Mouse (Mus musculus): ENCODE measurements around the gene Ccr1. TPM values are rescaled to one million over a fixed set of nuclear protein-coding genes. Genes with fewer than 3 reads are reported as not detected.
"Not testable (repeated sequence)": the region's sequence is repeated elsewhere in the genome, so short reads cannot be mapped to it uniquely, and the experiment has no call there.

Gene Ccr1
- polyA plus RNA-seq, 1 experiment from 2014 or later, result 1.0 TPM

DNA sequence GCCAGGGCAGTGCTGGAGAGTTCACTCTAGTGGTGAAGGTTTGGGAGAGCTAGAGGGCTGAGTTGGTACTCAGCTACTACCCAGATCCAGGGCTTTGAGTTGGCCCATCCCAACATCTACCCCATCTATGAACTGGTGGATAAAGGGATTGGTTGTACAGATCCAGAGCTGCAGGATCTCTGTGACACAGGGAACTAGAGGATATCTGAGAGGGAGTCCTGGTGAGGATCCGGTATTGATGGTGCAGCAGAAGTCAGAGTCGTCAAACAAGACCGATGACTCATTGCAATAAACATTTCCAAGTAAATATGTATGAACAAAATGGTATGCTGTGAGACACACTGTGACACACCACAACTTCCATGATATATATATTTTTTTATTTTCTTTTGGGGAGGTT lies 37.6 kb downstream of the Ccr1 start:
- Histone ChIP-seq H3K36me3 (replicated peaks) (no peaks in the 10 kb centered on the region), H3K4me3 (no peak overlapping the region), H3K4me2 (no peak overlapping the region), H3K27ac (no peak overlapping the region), H3K9me3 (no peaks in the 10 kb centered on the region), H3K4me1 (no peaks in the 10 kb centered on the region), H3K9ac (no peak overlapping the region), H3K27me3 (replicated peaks) (no peaks in the 10 kb centered on the region)
- WGBS, result 95% methylated on average over 3 of the region's 3 CpGs
- no peak for ATAC-seq (replicated peaks)

DNA sequence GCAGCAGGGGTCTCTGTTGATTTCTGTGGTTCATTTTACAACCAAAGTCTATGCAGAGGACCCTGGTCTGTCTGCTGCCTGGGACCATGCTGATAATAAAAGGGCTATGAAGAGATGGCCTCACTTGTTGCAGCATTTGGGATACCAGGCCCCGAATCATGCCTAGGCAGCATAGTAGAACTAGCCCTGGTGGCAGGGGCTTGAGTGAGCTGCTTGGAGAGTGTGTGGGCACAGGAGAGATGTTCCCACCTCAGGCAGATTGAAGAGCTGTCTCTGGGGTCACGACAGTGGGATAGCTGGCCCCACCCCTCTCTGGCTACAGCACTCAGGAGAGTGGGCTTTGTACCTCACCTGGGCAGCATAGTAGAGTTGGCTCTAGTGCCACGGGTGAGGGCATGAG lies 38.0 kb downstream of the Ccr1 start:
- H3K4me3 ChIP-seq, result no peak overlapping the region
- peaks cover 4% of the 10 kb centered on the region; the same call in 1 of the 2 replicates for H3K4me1 ChIP-seq
- H3K9ac ChIP-seq, result no peak overlapping the region
- 87% methylated on average over 3 of the region's 3 CpGs for WGBS
- H3K27ac ChIP-seq, result no peak overlapping the region
- ATAC-seq (replicated peaks), result no peak
- H3K4me2 ChIP-seq, result no peak overlapping the region
- no peaks in the 10 kb centered on the region for H3K9me3 ChIP-seq
- H3K36me3 ChIP-seq (replicated peaks), result no peaks in the 10 kb centered on the region
- H3K27me3 ChIP-seq (replicated peaks), result no peaks in the 10 kb centered on the region

DNA sequence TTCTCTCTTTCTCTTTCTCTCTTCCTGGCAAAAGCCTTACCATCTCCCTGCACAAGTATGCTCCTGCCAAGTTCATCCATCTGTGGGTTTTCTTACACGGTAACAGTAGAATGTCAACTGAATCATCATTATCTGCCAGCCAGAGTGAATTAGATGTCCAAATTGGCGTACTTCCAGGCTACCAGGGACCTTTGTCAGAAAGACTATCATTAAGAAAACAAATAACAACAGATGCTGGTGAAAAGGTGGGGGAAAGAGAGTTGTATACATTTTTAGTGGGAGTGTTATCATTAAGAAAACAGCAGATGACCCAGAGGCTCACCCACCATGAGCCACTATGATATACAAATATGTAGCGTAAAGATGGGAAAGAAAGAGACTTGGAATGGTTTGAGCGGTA lies 38.6 kb downstream of the Ccr1 start:
- Histone ChIP-seq H3K36me3 (replicated peaks) (no peaks in the 10 kb centered on the region), H3K27me3 (replicated peaks) (no peaks in the 10 kb centered on the region), H3K4me2 (no peak overlapping the region), H3K4me1 (peaks cover 5% of the 10 kb centered on the region; the same call in 1 of the 2 replicates), H3K4me3 (no peak overlapping the region), H3K9me3 (no peaks in the 10 kb centered on the region), H3K9ac (no peak overlapping the region), H3K27ac (no peak overlapping the region)
- ATAC-seq (replicated peaks), result no peak
- 81% methylated on average over 4 of the region's 4 CpGs for WGBS

DNA sequence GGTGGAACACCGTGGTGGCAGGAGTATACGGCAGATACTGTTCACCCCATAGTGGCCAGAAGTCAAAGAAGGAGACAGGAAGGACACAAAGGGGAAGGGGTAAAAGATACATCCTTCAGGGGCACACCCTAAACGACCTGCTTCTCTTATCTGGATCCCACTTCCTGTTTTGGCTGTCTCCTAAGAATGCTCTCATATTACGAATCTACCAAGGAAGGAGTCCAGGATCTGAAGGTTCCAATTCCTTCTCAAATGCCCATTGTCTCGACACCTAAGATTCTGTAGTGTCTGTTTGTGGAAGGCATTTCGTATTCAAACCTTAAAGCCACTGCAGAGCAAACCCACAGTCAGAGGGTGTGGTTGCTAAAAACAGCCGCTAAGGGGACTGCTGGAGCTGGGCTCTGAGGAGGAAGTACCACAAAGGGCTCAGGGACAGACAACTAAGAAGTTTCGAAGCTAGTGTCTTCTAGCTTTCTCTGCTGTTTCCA lies 39.7 kb downstream of the Ccr1 start:
- H3K27ac ChIP-seq, result no peak overlapping the region
- no peaks in the 10 kb centered on the region for H3K36me3 ChIP-seq (replicated peaks)
- no peak overlapping the region for H3K4me2 ChIP-seq
- H3K9me3 ChIP-seq, result no peaks in the 10 kb centered on the region
- peaks cover 9% of the 10 kb centered on the region; the same call in 1 of the 2 replicates for H3K4me1 ChIP-seq
- H3K9ac ChIP-seq, result no peak overlapping the region
- 54% methylated on average over 8 of the region's 8 CpGs for WGBS
- no peaks in the 10 kb centered on the region for H3K27me3 ChIP-seq (replicated peaks)
- ATAC-seq (replicated peaks), result no peak
- no peak overlapping the region for H3K4me3 ChIP-seq

DNA sequence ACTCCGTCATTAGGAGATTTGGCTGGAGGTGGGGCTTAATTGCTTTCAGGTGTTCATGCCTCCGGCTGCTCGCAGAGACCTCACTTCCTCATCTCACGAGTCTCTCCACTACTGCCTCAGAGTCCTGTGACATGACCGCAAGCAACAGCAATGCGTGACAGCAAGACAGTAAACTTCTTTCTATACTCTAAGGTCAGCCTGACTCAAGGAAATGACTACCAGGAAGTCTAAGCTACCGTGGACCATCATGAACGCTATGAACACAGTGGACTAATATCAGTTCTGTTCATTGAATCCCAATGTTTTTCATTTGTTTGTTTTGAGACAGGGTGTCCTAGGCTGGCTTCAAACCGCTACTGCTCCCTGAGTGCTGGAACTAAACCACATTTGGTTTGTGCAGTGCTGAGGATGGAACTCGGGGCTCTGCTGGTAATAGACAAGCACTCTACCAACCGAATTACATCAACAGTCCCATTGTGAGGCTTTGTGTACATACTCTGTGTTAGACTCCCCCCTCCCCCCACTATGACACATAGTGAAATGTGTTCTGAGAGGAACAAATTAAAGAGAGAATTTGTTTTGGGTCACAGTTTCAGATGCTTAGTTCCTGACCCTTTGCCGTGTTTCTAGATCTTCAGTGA lies 40.3 kb downstream of the Ccr1 start:
- H3K4me3 ChIP-seq, result no peak overlapping the region
- no peaks in the 10 kb centered on the region for H3K36me3 ChIP-seq (replicated peaks)
- ATAC-seq (replicated peaks), result no peak
- no peak overlapping the region for H3K27ac ChIP-seq
- WGBS, result 85% methylated on average over 12 of the region's 12 CpGs
- H3K4me1 ChIP-seq, result peaks cover 15% of the 10 kb centered on the region; the same call in 1 of the 2 replicates
- no peak overlapping the region for H3K4me2 ChIP-seq
- no peaks in the 10 kb centered on the region for H3K9me3 ChIP-seq
- no peaks in the 10 kb centered on the region for H3K27me3 ChIP-seq (replicated peaks)
- H3K9ac ChIP-seq, result no peak overlapping the region

DNA sequence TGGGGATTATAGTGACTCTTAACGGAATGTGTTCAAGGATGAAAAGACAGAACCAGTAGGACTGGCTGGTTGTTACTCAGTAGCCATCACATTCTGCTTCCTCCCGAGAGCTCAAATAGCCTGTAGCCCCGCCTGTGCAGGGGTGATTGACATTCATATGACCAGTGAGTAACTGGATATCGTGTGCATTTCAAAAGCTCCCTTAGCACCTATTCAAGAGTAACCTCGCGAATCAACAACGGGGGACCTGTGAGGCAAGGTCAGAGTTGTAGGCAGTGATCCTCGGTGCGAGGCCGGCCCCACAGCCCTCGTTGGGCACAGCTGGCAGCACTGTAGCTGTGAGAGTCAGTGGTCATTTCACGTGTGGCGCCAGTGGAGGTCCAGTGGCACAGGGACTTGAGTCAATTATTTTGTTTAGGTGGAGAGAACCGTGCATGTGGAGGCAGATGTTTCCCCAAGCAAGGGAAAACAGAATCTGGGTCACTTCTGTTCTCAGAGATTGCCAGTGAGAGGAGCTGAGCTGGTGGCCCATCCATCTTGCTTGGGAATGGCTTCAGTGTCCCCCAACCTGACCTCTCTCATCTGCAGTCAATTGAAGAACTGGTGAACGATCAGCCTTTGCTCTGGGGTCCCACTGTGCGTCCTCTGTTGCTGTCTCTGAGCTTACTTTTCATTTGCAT lies 41.1 kb downstream of the Ccr1 start:
- H3K27me3 ChIP-seq (replicated peaks), result no peaks in the 10 kb centered on the region
- no peak overlapping the region for H3K27ac ChIP-seq
- H3K4me3 ChIP-seq, result no peak overlapping the region
- H3K4me1 ChIP-seq, result peaks cover 16% of the 10 kb centered on the region; the same call in 1 of the 2 replicates
- WGBS, result 61% methylated on average over 16 of the region's 16 CpGs
- no peaks in the 10 kb centered on the region for H3K9me3 ChIP-seq
- no peak for ATAC-seq (replicated peaks)
- H3K4me2 ChIP-seq, result no peak overlapping the region
- no peaks in the 10 kb centered on the region for H3K36me3 ChIP-seq (replicated peaks)
- H3K9ac ChIP-seq, result no peak overlapping the region

DNA sequence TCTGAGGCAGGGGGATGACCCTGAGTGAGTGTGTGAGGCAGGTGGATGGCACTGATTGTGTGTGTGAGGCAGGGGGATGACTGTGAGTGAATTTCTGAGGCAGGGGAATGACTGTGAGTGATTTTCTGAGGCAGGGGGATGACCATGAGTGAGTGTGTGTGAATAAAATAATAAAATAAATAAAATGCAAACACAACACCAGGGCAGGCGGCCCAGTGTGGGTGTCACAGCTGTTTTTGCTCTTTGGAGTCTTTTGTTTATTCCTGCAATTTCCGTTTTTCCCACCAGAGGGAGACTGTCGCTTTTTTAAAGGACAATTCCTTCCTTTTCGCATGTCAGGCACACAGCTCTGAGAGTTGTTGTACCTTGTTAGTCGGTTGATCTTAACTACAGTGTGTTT lies 42.5 kb downstream of the Ccr1 start:
- WGBS, result 3% methylated on average over 5 of the region's 5 CpGs
- not testable (repeated sequence) for ATAC-seq (replicated peaks); H3K36me3 ChIP-seq (replicated peaks); H3K9ac ChIP-seq; H3K9me3 ChIP-seq; H3K27ac ChIP-seq; H3K27me3 ChIP-seq (replicated peaks)
- Histone ChIP-seq H3K4me3 (peak overlapping the region; percentile 71), H3K4me2 (peak overlapping the region; percentile 85), H3K4me1 (peaks cover 16% of the 10 kb centered on the region; the same call in 1 of the 2 replicates)

DNA sequence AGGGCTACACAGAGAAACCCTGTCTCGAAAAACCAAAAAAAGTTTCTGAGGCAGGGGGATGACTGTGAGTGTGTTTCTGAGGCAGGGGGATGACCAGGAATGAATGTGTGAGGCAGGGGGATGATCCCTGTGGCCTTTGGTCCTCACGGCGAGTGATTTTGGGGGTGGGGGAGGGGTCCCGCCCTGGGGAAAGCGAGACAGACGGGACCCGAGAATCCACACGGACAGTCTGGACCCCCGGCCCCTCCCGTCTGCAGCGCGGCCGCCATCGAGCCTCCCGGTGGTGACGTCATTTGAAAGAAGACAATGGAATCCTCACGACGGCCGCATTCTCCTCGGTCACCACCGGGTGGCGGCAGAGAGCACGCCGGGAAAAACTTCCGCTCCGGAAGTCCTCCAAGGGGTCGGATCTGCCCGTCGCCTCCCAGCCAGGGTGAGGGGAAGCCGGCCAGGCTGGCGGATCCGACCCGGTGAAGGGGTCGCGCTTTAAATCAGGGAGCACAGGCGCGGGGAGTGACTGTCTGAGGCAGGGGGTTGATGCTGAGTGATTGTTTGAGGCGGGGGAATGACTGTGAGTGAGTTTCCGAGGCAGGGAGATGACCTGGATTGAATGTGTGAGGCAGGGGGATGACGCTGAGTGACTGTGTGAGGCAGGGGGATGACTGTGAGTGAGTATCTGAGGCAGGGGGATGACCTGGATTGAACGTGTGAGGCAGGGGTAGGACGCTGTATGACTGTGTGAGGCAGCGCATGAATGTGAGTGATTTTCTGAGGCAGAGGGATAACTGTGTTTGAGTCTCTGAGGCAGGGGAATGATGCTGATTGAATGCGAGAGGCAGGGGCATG lies 43.2 kb downstream of the Ccr1 start:
- 4% methylated on average over 44 of the region's 44 CpGs for WGBS

DNA sequence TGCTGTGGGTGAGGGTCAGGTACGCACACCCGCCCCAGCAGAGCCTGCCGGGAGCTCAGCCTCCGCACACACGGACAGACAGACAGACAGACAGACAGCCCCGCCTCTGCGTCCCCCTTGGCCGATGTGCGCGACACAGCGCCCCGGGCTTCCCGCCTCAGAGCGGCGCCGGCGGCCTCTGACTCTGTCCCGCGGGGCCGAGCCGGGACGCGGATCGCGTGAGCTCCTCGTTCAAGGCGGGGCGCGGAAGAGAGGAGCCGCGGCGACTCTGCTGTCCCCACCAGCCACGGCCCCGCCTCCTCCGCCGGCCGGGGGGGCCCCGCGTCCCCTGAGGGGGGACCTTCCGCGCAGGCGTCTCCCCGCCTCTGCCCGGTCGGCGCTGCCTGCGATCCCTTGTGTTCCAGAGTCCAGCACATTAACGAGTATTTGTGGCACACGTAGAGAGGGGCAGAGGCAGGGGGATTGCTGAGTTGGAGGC lies 43.9 kb downstream of the Ccr1 start:
- no peaks in the 10 kb centered on the region for H3K27me3 ChIP-seq (replicated peaks)
- no peaks in the 10 kb centered on the region for H3K36me3 ChIP-seq (replicated peaks)
- peak overlapping the region; percentile 71 for H3K4me3 ChIP-seq
- WGBS, result under 1% methylated on average over 37 of the region's 49 CpGs
- no peaks in the 10 kb centered on the region for H3K9me3 ChIP-seq
- H3K4me2 ChIP-seq, result peak overlapping the region; percentile 85
- H3K9ac ChIP-seq, result peak overlapping the region; percentile 85
- peaks cover 16% of the 10 kb centered on the region; the same call in 1 of the 2 replicates for H3K4me1 ChIP-seq
- peak; percentile 90 for ATAC-seq (replicated peaks)
- H3K27ac ChIP-seq, result peak overlapping the region; percentile 98

More for the DNA sequence above, 43.2 kb downstream of the Ccr1 start:
- no peaks in the 10 kb centered on the region for H3K9me3 ChIP-seq
- no peaks in the 10 kb centered on the region for H3K27me3 ChIP-seq (replicated peaks)
- H3K4me2 ChIP-seq, result peak overlapping the region; percentile 85
- H3K4me3 ChIP-seq, result peak overlapping the region; percentile 71
- H3K4me1 ChIP-seq, result peaks cover 16% of the 10 kb centered on the region; the same call in 1 of the 2 replicates
- H3K36me3 ChIP-seq (replicated peaks), result no peaks in the 10 kb centered on the region
- ATAC-seq (replicated peaks), result peak; percentile 90
- peak overlapping the region; percentile 85 for H3K9ac ChIP-seq
- peak overlapping the region; percentile 98 for H3K27ac ChIP-seq

DNA sequence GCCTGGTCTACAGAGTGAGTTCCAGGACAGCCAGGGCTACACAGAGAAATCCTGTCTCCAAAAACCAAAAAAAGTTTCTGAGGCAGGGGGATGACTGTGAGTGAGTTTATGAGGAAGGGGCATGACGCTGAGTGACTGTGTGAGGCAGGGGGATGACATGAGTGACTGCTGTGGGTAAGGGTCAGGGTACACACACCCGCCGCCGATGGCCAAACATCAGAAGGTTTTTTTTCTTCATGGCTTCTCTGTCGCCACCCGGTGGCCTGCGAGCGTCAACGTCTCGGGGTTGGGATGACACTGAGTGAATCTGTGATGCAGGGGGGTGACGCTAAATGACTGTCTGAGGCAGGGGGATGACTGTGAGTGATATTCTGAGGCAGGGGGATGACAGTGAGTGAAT lies 44.5 kb downstream of the Ccr1 start:
- 0% methylated on average over 11 of the region's 11 CpGs for WGBS
- not testable (repeated sequence) for H3K27me3 ChIP-seq (replicated peaks); H3K9me3 ChIP-seq; H3K36me3 ChIP-seq (replicated peaks)
- ATAC-seq (replicated peaks), result peak; percentile 56
- Histone ChIP-seq H3K4me1 (peaks cover 16% of the 10 kb centered on the region; the same call in 1 of the 2 replicates), H3K9ac (peak overlapping the region; percentile 85; the same call in 1 of the 2 replicates), H3K4me3 (peak overlapping the region; percentile 71), H3K27ac (peak overlapping the region; percentile 98), H3K4me2 (peak overlapping the region; percentile 85)

DNA sequence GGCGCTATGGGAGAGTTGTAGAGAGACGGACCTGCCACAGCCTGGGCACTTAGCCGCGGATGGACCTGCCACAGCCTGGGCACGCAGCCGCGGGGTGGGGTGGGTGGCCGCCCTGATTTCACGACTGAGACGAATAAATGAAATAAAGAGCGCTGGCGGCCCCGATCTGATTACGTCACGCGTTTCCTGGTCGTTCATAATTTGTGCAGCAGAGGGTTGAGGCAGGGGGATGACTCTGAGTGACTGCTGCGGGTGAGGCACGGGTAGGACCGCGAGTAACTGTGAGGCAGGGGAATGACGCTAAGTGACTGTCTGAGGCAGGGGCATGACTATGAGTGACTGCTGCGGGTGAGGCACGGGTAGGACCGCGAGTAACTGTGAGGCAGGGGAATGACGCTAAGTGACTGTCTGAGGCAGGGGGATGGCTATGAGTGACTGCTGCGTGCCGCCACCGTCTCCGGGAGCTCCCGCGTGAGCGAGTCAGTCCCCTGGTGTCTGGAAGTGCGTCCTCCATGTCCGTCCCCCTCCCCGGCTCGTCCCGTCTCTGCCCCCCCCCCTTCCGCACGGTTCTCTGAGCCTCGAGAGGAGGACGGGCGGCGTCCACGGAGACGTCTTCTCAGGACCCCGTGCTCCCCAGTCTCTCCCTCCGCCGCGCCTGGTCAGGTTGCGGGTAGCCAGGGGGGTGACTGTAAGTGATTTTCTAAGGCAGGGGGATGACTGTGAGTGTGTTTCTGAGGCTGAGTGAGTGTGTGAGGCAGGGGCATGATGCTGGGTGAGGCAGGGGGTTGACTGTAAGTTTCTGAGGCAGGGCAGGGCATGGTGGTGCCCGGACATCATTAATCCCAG lies 45.1 kb downstream of the Ccr1 start:
- H3K4me3 ChIP-seq, result peak overlapping the region; percentile 71
- no peaks in the 10 kb centered on the region for H3K9me3 ChIP-seq
- no peaks in the 10 kb centered on the region for H3K36me3 ChIP-seq (replicated peaks)
- no peaks in the 10 kb centered on the region for H3K27me3 ChIP-seq (replicated peaks)
- ATAC-seq (replicated peaks), result peak; percentile 12
- H3K4me1 ChIP-seq, result peaks cover 16% of the 10 kb centered on the region; the same call in 1 of the 2 replicates
- under 1% methylated on average over 50 of the region's 53 CpGs for WGBS
- peak overlapping the region; percentile 85 for H3K4me2 ChIP-seq
- peak overlapping the region; percentile 98 for H3K27ac ChIP-seq
- H3K9ac ChIP-seq, result peak overlapping the region; percentile 50

Measured in midbrain, embryonic 15.5 days (tissue).